Mouse (Mus musculus) brain, embryonic 14.5 days (tissue): ENCODE measurements around the gene Gkap1.

ENCODE experiments used
- CTCF ChIP-seq: fragments of 200-500 bp; IDR thresholded peaks from 2 replicates; pipeline ENCODE4 v1.5.1; 2012; ENCODE audit warnings: inconsistent platforms, mild to moderate bottlenecking, moderate library complexity, borderline replicate concordance; ENCODE audit not compliant: insufficient read depth, insufficient read length; ENCODE audit errors: extremely low read depth
- POLR2A ChIP-seq: fragments of 200-500 bp; IDR thresholded peaks from 2 replicates; pipeline ENCODE4 v1.6.1; 2012; ENCODE audit warnings: mild to moderate bottlenecking, inconsistent platforms, borderline replicate concordance; ENCODE audit not compliant: poor library complexity, insufficient read depth, insufficient read length, severe bottlenecking; ENCODE audit errors: extremely low read depth

DNA sequence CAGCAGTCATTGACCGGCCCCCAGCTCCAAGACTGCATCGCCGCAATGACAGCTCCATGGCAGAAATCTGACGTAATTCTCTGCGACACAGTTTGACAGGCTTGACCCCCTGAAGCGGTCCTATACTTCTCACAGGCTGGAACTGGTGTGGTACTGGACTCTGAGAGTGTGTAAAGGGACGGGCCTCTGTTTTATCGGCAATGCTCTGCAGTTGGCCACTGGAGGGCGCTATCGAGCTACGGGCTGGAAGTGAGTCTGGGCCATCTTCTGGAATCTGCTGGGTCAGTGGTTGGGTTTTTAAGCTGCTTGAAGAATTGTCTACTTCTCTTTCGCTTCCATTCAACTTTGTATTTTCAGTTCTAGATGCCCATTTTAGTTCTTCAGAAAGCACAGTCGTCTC, 12.3 kb upstream of the Gkap1 start:
- TF ChIP-seq CTCF (peak; percentile 97), POLR2A (no peak)
